Mouse (Mus musculus) midbrain, embryonic 13.5 days (tissue): ENCODE results near the gene Ubn2. TPM values are rescaled to one million over a fixed set of nuclear protein-coding genes. Genes with fewer than 3 reads are reported as not detected.
A peak's percentile ranks its signal among the peaks of the same experiment; 100 is the strongest.
"Not testable (repeated sequence)": the region's sequence is repeated elsewhere in the genome, so short reads cannot be mapped to it uniquely, and the experiment has no call there.

ENCODE experiments used
- ATAC-seq: fragments of 200-750 bp; cut with Nextera tagmentation; 2 replicates; pipeline ENCODE4 v1.8.0; 2017; ENCODE audit warnings: mild to moderate bottlenecking, moderate TSS enrichment, moderate library complexity
- H3K27ac ChIP-seq: fragments of 300-500 bp; sonication (generic); 2 replicates; pipeline ENCODE4 v1.5.1; 2015; ENCODE audit warnings: inconsistent platforms, mild to moderate bottlenecking, moderate library complexity
- H3K27me3 ChIP-seq: fragments of 300-500 bp; sonication (generic); 2 replicates; pipeline ENCODE4 v1.6.1; 2015; ENCODE audit warnings: mild to moderate bottlenecking, inconsistent platforms
- H3K36me3 ChIP-seq: fragments of 300-500 bp; sonication (generic); 2 replicates; pipeline ENCODE4 v1.6.1; 2015; ENCODE audit warnings: mild to moderate bottlenecking, inconsistent platforms
- H3K4me1 ChIP-seq: fragments of 300-500 bp; sonication (generic); replicated peaks from 2 replicates; pipeline ENCODE4 v1.6.1; 2015; ENCODE audit warnings: inconsistent platforms
- H3K4me2 ChIP-seq: fragments of 300-500 bp; sonication (generic); replicated peaks from 2 replicates; pipeline ENCODE4 v1.6.1; 2015; ENCODE audit warnings: moderate library complexity, mild to moderate bottlenecking, inconsistent platforms
- H3K4me3 ChIP-seq: fragments of 300-500 bp; sonication (generic); replicated peaks from 2 replicates; pipeline ENCODE4 v1.5.1; 2015; ENCODE audit warnings: mild to moderate bottlenecking, inconsistent platforms
- H3K9ac ChIP-seq: fragments of 300-500 bp; sonication (generic); replicated peaks from 2 replicates; pipeline ENCODE4 v1.6.1; 2015; ENCODE audit warnings: mild to moderate bottlenecking, inconsistent platforms
- H3K9me3 ChIP-seq: fragments of 300-500 bp; sonication (generic); 2 replicates; pipeline ENCODE4 v1.6.1; 2016; ENCODE audit warnings: mild to moderate bottlenecking, inconsistent platforms
- WGBS: fragments of 180-500 bp; shearing (Covaris S2); methylation state at CpG from one replicate; pipeline ENCODE4 v1.1.7; 2015; 5-methylcytosine and 5-hydroxymethylcytosine counted together
- polyA plus RNA-seq: library from polyadenylated mRNA; unstranded; fragments of >200 nt; fragmentation: Nextera tagmentation; extraction: Ambion mirVana; gene quantifications from 2 replicates; pipeline ENCODE4 v1.2.1, GENCODE M21; 2015

Gene Ubn2
- polyA plus RNA-seq, 1 experiment from 2014 or later = 29.6 TPM

GRCm38 (mm10) chr6:38535788-38536187 lies 102.0 kb downstream of the Ubn2 start:
- peak overlapping the region; percentile 94 for H3K27ac ChIP-seq
- no peaks in the 10 kb centered on the region for H3K27me3 ChIP-seq
- peaks cover 13% of the 10 kb centered on the region for H3K36me3 ChIP-seq
- WGBS = 70% methylated on average over 1 of the region's 1 CpGs
- no peak for ATAC-seq
- H3K9me3 ChIP-seq = no peaks in the 10 kb centered on the region
- H3K4me2 ChIP-seq = peak overlapping the region; percentile 84
- peak overlapping the region; percentile 85 for H3K9ac ChIP-seq
- peak overlapping the region; percentile 66 for H3K4me3 ChIP-seq
- H3K4me1 ChIP-seq = peaks cover 18% of the 10 kb centered on the region

GRCm38 (mm10) chr6:38544141-38544540 lies 110.4 kb downstream of the Ubn2 start:
- H3K27me3 ChIP-seq, H3K9ac ChIP-seq, H3K4me3 ChIP-seq, H3K4me2 ChIP-seq, H3K9me3 ChIP-seq, H3K27ac ChIP-seq, ATAC-seq, H3K4me1 ChIP-seq: not testable (repeated sequence)
- H3K36me3 ChIP-seq = peaks cover 19% of the 10 kb centered on the region
- 95% methylated on average over 5 of the region's 5 CpGs for WGBS

DNA sequence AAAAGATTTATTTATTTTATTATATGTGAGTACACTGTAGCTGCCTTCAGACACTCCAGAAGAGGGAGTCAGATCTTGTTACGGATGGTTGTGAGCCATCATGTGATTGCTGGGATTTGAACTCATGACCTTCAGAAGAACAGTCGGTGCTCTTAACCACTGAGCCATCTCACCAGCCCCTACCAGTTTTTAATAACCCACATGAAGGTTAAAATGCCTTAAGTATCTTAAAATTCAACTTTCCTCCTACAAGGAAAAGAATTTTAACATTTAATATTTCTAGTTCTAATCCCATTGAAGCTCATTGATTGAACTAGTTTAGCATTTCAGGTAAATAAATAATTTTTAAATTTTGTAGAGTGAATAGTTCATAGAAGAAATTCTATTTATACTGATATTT lies 113.3 kb downstream of the Ubn2 start:
- ATAC-seq = not testable (repeated sequence)

DNA sequence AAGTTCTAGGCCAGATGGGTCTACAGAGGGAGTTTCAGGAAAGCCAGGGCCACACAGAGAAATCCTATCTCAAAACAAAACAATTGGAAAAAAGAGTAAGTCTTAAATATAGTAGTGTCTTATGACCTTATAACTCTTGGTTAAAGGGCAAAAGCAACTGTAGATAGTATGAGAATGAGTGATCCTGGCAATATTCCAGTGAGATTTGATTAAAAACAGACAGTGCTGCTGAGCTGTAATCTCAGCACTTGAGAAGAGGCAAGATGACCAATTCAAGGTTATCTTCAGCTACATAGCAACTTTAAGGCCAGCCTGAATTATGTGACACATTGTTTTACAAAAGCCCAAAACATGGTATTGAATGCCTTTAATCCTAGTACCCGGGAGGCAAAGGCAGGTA lies 114.0 kb downstream of the Ubn2 start:
- WGBS = 86% methylated on average over 1 of the region's 1 CpGs
- Histone ChIP-seq H3K36me3 (no peaks in the 10 kb centered on the region), H3K9ac (no peak overlapping the region), H3K4me3 (no peak overlapping the region), H3K4me1 (peaks cover 8% of the 10 kb centered on the region), H3K27me3 (no peaks in the 10 kb centered on the region), H3K4me2 (no peak overlapping the region), H3K9me3 (no peaks in the 10 kb centered on the region), H3K27ac (no peak overlapping the region)
- ATAC-seq = no peak

More for the DNA sequence above, 113.3 kb downstream of the Ubn2 start:
- H3K27ac ChIP-seq, H3K4me1 ChIP-seq, H3K9ac ChIP-seq, H3K4me3 ChIP-seq, H3K27me3 ChIP-seq, H3K36me3 ChIP-seq, H3K4me2 ChIP-seq, H3K9me3 ChIP-seq: not testable (repeated sequence)
- 92% methylated on average over 2 of the region's 2 CpGs for WGBS

DNA sequence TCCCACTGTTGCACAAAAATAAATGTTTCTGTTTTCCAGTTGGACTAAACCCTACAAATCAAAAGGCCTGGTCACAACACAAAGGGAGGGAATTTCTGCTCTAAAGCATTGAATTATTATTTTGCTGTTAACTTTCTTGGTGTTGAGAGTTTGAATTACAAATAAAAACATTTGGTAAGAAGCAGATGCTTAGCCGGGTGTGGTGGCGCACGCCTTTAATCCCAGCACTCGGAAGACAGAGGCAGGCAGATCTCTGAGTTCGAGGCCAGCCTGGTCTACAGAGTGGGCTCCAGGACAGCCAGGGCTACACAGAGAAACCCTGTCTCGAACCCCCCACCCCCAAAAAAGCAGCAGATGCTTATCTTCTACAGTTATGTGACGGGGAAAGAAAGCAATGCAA lies 114.8 kb downstream of the Ubn2 start:
- H3K27ac ChIP-seq, H3K9ac ChIP-seq, H3K36me3 ChIP-seq, ATAC-seq, H3K4me2 ChIP-seq, H3K27me3 ChIP-seq, H3K9me3 ChIP-seq, H3K4me3 ChIP-seq: not testable (repeated sequence)
- peaks cover 11% of the 10 kb centered on the region for H3K4me1 ChIP-seq
- WGBS = 96% methylated on average over 7 of the region's 7 CpGs

DNA sequence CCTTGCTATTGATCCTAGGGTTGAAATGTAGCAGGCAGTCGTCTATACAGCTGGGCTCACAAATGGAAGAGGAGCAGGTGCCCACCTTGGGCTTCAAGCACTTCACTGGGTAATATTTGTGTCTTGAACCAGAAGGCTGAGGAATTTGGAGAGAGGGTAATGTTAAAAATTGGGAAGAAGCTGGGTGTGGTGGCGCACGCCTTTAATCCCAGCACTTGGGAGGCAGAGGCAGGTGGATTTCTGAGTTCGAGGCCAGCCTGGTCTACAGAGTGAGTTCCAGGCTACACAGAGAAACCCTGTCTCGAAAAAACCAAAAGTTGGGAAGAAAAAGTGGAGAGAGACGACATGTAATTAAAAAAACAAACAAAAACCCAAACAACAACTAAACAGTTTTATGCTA lies 116.1 kb downstream of the Ubn2 start:
- Histone ChIP-seq H3K4me1 (peaks cover 22% of the 10 kb centered on the region), H3K9ac (peak overlapping the region; percentile 86), H3K4me3 (peak overlapping the region; percentile 58), H3K4me2 (peak overlapping the region; percentile 76)
- WGBS = 84% methylated on average over 6 of the region's 6 CpGs
- H3K27ac ChIP-seq, H3K27me3 ChIP-seq, ATAC-seq, H3K9me3 ChIP-seq, H3K36me3 ChIP-seq: not testable (repeated sequence)

DNA sequence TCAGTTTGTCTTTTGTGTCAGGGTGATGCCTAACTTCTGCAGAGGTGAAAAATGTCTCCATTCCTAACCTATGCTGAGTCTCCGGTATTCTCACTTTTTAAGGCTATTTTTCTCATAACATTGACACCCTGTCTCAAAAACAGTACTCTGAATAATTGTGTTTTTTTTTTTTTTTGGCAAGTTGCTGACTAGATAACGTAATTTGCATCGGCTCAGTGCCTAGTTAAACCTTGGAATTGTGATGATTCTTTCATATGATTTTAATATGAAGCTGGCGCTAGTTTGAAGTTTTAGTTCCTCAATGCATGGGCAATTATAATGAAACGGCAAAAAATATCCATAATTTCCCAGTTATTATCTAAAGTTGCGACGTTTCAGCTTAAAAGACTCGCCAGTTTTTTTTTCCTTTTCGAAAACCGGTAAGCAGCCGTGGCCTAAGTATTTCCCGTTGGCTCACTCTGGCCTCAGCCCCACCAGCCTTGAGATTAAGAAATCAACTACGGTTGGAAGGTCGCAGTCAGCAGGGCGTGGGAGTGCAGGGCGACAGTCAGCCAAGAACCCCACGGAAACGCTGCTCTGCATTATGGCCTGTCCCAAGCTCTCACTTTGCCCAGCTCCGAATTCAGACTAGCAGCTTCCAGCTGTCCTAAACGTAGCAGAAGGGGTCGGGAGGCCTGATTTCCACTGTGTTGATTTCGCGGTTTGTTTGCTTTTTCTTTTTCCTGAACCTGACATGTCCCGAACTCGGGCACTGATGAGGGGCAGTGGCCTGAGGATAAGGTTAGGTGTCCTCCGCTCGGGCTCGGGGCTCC lies 116.7 kb downstream of the Ubn2 start:
- Histone ChIP-seq H3K4me1 (peaks cover 25% of the 10 kb centered on the region), H3K4me3 (peak overlapping the region; percentile 58), H3K9ac (peak overlapping the region; percentile 86), H3K4me2 (peak overlapping the region; percentile 76), H3K36me3 (0 out of 2 replicates have a peak, but pooled peaks cover 3% of the 10 kb centered on the region), H3K27ac (peak overlapping the region; percentile 99), H3K9me3 (no peaks in the 10 kb centered on the region), H3K27me3 (no peaks in the 10 kb centered on the region)
- WGBS = 5% methylated on average over 28 of the region's 28 CpGs
- ATAC-seq = peak; percentile 8; the same call in 1 of the 2 replicates

- under 1% methylated on average over 97 of the region's 98 CpGs for WGBS
- H3K27ac ChIP-seq = peak within 1 kb of the TSS; percentile 99
- H3K9ac ChIP-seq = peak within 1 kb of the TSS; percentile 86
- H3K9me3 ChIP-seq = no peaks in the 10 kb centered on the region
- H3K4me1 ChIP-seq = peaks cover 31% of the 10 kb centered on the region
- H3K36me3 ChIP-seq = 0 out of 2 replicates have a peak, but pooled peaks cover 3% of the 10 kb centered on the region
- no peaks in the 10 kb centered on the region for H3K27me3 ChIP-seq
- peak within 1 kb of the TSS; percentile 76 for H3K4me2 ChIP-seq
- peak within 1 kb of the TSS; percentile 58 for H3K4me3 ChIP-seq
- peak; percentile 93 for ATAC-seq
Measured at GRCm38 (mm10) chr6:38551062-38551988, 117.6 kb downstream of the Ubn2 start, which contains the start of gene Luc7l2. Gene Luc7l2 (plus strand): TSS chr6:38551334.

DNA sequence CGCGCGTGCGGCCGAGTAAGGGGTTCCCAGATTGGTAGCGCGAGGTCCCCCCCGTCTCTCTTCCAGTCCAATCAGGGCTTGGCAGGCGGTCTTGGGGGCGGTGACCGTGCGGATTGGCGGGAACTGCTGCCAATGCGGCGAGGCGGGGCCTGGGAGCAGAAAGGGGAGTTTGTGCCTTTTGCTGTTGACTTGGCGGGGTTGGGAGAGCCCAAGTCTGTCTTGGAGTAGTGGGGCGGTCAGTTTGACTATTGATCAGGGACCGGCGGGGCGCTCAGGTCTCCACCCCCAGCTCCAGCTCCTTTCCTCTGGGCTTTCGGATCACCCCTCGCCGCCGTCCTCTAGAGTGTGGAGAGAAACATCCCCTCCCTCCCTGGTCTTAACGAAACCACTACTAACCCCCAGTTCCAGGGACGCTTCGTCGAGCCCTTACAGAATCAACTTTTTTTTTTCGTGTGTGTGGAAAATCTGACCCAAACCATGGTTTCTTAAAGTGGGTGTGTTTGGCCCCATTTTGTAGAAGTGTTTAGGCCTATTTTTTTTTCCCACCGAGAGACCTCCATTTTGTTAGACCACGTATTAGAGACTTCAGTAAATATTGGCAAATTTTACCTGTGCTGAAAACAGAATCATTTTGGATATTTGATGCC lies 118.4 kb downstream of the Ubn2 start:
- Histone ChIP-seq H3K4me2 (peak overlapping the region; percentile 61), H3K9me3 (no peaks in the 10 kb centered on the region), H3K4me3 (peak overlapping the region; percentile 58), H3K9ac (peak overlapping the region; percentile 85), H3K27me3 (no peaks in the 10 kb centered on the region), H3K4me1 (peaks cover 31% of the 10 kb centered on the region), H3K27ac (peak overlapping the region; percentile 99), H3K36me3 (0 out of 2 replicates have a peak, but pooled peaks cover 3% of the 10 kb centered on the region)
- ATAC-seq = peak; percentile 97
- WGBS = 0% methylated on average over 32 of the region's 32 CpGs

DNA sequence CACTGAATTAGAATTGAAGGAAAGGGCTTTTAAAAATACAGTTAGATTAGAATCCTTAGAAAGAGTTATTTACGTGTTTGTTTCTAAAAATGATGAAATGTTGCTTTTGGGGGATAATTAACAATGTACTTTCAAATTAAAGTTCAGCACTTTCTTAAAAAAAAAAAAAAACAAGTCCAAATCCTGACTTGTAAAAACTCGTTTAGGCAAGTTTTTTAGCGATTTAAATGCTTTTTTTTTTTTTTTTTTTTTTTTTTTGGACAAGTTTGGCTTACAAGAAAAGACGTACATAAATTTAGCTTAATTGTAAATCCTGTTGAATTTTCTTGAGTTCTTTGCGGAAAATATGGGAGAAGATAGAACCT lies 118.9 kb downstream of the Ubn2 start:
- Histone ChIP-seq H3K27me3 (no peaks in the 10 kb centered on the region), H3K4me3 (peak overlapping the region; percentile 58), H3K9ac (peak overlapping the region; percentile 85; the same call in 1 of the 2 replicates), H3K36me3 (0 out of 2 replicates have a peak, but pooled peaks cover 4% of the 10 kb centered on the region), H3K4me1 (peaks cover 31% of the 10 kb centered on the region), H3K9me3 (no peaks in the 10 kb centered on the region), H3K27ac (no peak overlapping the region), H3K4me2 (peak overlapping the region; percentile 61)
- no peak for ATAC-seq
- WGBS = 22% methylated on average over 5 of the region's 5 CpGs
